Mouse (Mus musculus) stomach, embryonic 15.5 days (tissue): ENCODE data around the gene Pwp2. TPM values are rescaled to one million over a fixed set of nuclear protein-coding genes. Genes with fewer than 3 reads are reported as not detected.
A peak's percentile ranks its signal among the peaks of the same experiment; 100 is the strongest.

Experiments
- ATAC-seq: fragments of 200-750 bp; cut with Nextera tagmentation; 2 replicates; pipeline ENCODE4 v1.8.0; 2017; ENCODE audit warnings: low read depth, moderate number of reproducible peaks, moderate TSS enrichment; ENCODE audit not compliant: insufficient read depth, low FRiP score
- H3K27ac ChIP-seq: fragments of 300-500 bp; sonication (generic); 2 replicates; pipeline ENCODE4 v1.5.1; 2015; ENCODE audit warnings: mild to moderate bottlenecking, inconsistent platforms
- H3K27me3 ChIP-seq: fragments of 300-500 bp; sonication (generic); replicated peaks from 2 replicates; pipeline ENCODE4 v1.6.1; 2015; ENCODE audit warnings: inconsistent platforms
- H3K36me3 ChIP-seq: fragments of 300-500 bp; sonication (generic); 2 replicates; pipeline ENCODE4 v1.6.1; 2015; ENCODE audit warnings: inconsistent platforms
- H3K4me1 ChIP-seq: fragments of 300-500 bp; sonication (generic); 2 replicates; pipeline ENCODE4 v1.6.1; 2015; ENCODE audit warnings: inconsistent platforms
- H3K4me2 ChIP-seq: fragments of 300-500 bp; sonication (generic); 2 replicates; pipeline ENCODE4 v1.6.1; 2015; ENCODE audit warnings: mild to moderate bottlenecking, inconsistent platforms
- H3K4me3 ChIP-seq: fragments of 300-500 bp; sonication (generic); replicated peaks from 2 replicates; pipeline ENCODE4 v1.5.1; 2015; ENCODE audit warnings: inconsistent platforms
- H3K9ac ChIP-seq: fragments of 300-500 bp; sonication (generic); 2 replicates; pipeline ENCODE4 v1.6.1; 2015; ENCODE audit warnings: inconsistent platforms
- H3K9me3 ChIP-seq: fragments of 300-500 bp; sonication (generic); 2 replicates; pipeline ENCODE4 v1.6.1; 2016; ENCODE audit warnings: inconsistent platforms
- WGBS: fragments of 180-500 bp; shearing (Covaris S2); methylation state at CpG from one replicate; pipeline ENCODE4 v1.1.7; 2015; 5-methylcytosine and 5-hydroxymethylcytosine counted together
- polyA plus RNA-seq: library from polyadenylated mRNA; unstranded; fragments of >200 nt; fragmentation: Nextera tagmentation; extraction: Ambion mirVana; gene quantifications from 2 replicates; pipeline ENCODE4 v1.2.1, GENCODE M21; 2015

Gene Pwp2
- polyA plus RNA-seq, 1 experiment from 2014 or later: 14.6 TPM

GRCm38 (mm10) chr10:78170445-78170844 is 14.5 kb downstream of the Pwp2 start:
- no peak for ATAC-seq
- no peak overlapping the region for H3K9ac ChIP-seq
- WGBS: 66% methylated on average over 2 of the region's 2 CpGs
- H3K27me3 ChIP-seq: no peaks in the 10 kb centered on the region
- H3K4me2 ChIP-seq: peak overlapping the region; percentile 91
- H3K27ac ChIP-seq: peak overlapping the region; percentile 65
- H3K36me3 ChIP-seq: peaks cover 46% of the 10 kb centered on the region
- no peak overlapping the region for H3K4me3 ChIP-seq
- H3K4me1 ChIP-seq: peaks cover 13% of the 10 kb centered on the region
- H3K9me3 ChIP-seq: no peaks in the 10 kb centered on the region

- Histone ChIP-seq H3K4me2 (peak within 1 kb of the TSS; percentile 91), H3K27me3 (no peaks in the 10 kb centered on the region), H3K4me1 (peaks cover 13% of the 10 kb centered on the region), H3K4me3 (peak within 1 kb of the TSS; percentile 96), H3K9me3 (no peaks in the 10 kb centered on the region), H3K36me3 (peaks cover 42% of the 10 kb centered on the region), H3K27ac (peak within 1 kb of the TSS; percentile 65), H3K9ac (peak within 1 kb of the TSS; percentile 92)
- WGBS: 1% methylated on average over 50 of the region's 50 CpGs
- ATAC-seq: peak; percentile 97
Observed at GRCm38 (mm10) chr10:78169281-78170042, 15.5 kb downstream of the Pwp2 start, which contains the start of gene D10Jhu81e. Gene D10Jhu81e (minus strand): TSS chr10:78169782.

- H3K4me3 ChIP-seq: peak overlapping the region; percentile 96
- no peak overlapping the region for H3K27ac ChIP-seq
- H3K4me1 ChIP-seq: peaks cover 13% of the 10 kb centered on the region
- 78% methylated on average over 11 of the region's 11 CpGs for WGBS
- no peaks in the 10 kb centered on the region for H3K9me3 ChIP-seq
- peak overlapping the region; percentile 92 for H3K9ac ChIP-seq
- H3K27me3 ChIP-seq: no peaks in the 10 kb centered on the region
- H3K36me3 ChIP-seq: peaks cover 38% of the 10 kb centered on the region
- no peak for ATAC-seq
- peak overlapping the region; percentile 91 for H3K4me2 ChIP-seq
Observed at GRCm38 (mm10) chr10:78168792-78169191, 16.2 kb downstream of the Pwp2 start.

- Histone ChIP-seq H3K9ac (no peak overlapping the region), H3K36me3 (peaks cover 45% of the 10 kb centered on the region), H3K27me3 (no peaks in the 10 kb centered on the region), H3K27ac (no peak overlapping the region), H3K4me3 (no peak overlapping the region), H3K9me3 (no peaks in the 10 kb centered on the region), H3K4me2 (no peak overlapping the region), H3K4me1 (peaks cover 13% of the 10 kb centered on the region)
- no peak for ATAC-seq
Observed at GRCm38 (mm10) chr10:78167775-78168174, 17.2 kb downstream of the Pwp2 start.

GRCm38 (mm10) chr10:78167333-78167732 is 17.6 kb downstream of the Pwp2 start:
- 93% methylated on average over 7 of the region's 7 CpGs for WGBS
- ATAC-seq: no peak
- H3K4me2 ChIP-seq: no peak overlapping the region
- peaks cover 13% of the 10 kb centered on the region for H3K4me1 ChIP-seq
- H3K36me3 ChIP-seq: peaks cover 45% of the 10 kb centered on the region
- H3K27me3 ChIP-seq: no peaks in the 10 kb centered on the region
- no peak overlapping the region for H3K27ac ChIP-seq
- H3K9me3 ChIP-seq: no peaks in the 10 kb centered on the region
- H3K9ac ChIP-seq: 0 out of 2 replicates have a peak overlapping the region, but pooled peaks have one; percentile 29
- no peak overlapping the region for H3K4me3 ChIP-seq

- Histone ChIP-seq H3K9me3 (no peaks in the 10 kb centered on the region), H3K27me3 (no peaks in the 10 kb centered on the region), H3K27ac (no peak overlapping the region), H3K9ac (no peak overlapping the region), H3K4me2 (no peak overlapping the region), H3K4me1 (peaks cover 13% of the 10 kb centered on the region), H3K4me3 (no peak overlapping the region), H3K36me3 (peaks cover 43% of the 10 kb centered on the region)
- WGBS: 89% methylated on average over 21 of the region's 21 CpGs
- ATAC-seq: no peak
Observed at GRCm38 (mm10) chr10:78165256-78166005, 19.5 kb downstream of the Pwp2 start.

GRCm38 (mm10) chr10:78164786-78165185 is 20.2 kb downstream of the Pwp2 start:
- Histone ChIP-seq H3K36me3 (peaks cover 43% of the 10 kb centered on the region), H3K9me3 (no peaks in the 10 kb centered on the region)
- no peak for ATAC-seq

GRCm38 (mm10) chr10:78163923-78164322 is 21.0 kb downstream of the Pwp2 start:
- Histone ChIP-seq H3K4me1 (peaks cover 9% of the 10 kb centered on the region), H3K36me3 (peaks cover 43% of the 10 kb centered on the region), H3K4me2 (no peak overlapping the region), H3K27ac (no peak overlapping the region), H3K27me3 (no peaks in the 10 kb centered on the region), H3K9me3 (no peaks in the 10 kb centered on the region), H3K9ac (no peak overlapping the region), H3K4me3 (no peak overlapping the region)
- no peak for ATAC-seq
- WGBS: 23% methylated on average over 4 of the region's 4 CpGs

More at GRCm38 (mm10) chr10:78164786-78165185, 20.2 kb downstream of the Pwp2 start:
- no peak overlapping the region for H3K4me3 ChIP-seq
- WGBS: 91% methylated on average over 12 of the region's 12 CpGs
- H3K4me2 ChIP-seq: no peak overlapping the region
- no peak overlapping the region for H3K9ac ChIP-seq
- H3K4me1 ChIP-seq: peaks cover 10% of the 10 kb centered on the region
- no peak overlapping the region for H3K27ac ChIP-seq
- H3K27me3 ChIP-seq: no peaks in the 10 kb centered on the region

GRCm38 (mm10) chr10:78163241-78163640 is 21.7 kb downstream of the Pwp2 start:
- Histone ChIP-seq H3K4me2 (no peak overlapping the region), H3K9me3 (no peaks in the 10 kb centered on the region), H3K4me3 (no peak overlapping the region), H3K36me3 (peaks cover 43% of the 10 kb centered on the region), H3K4me1 (peaks cover 9% of the 10 kb centered on the region), H3K27ac (0 out of 2 replicates have a peak overlapping the region, but pooled peaks have one; percentile 35), H3K27me3 (no peaks in the 10 kb centered on the region), H3K9ac (no peak overlapping the region)
- no peak for ATAC-seq
- WGBS: 90% methylated on average over 9 of the region's 9 CpGs

GRCm38 (mm10) chr10:78162646-78163045 is 22.3 kb downstream of the Pwp2 start:
- no peak overlapping the region for H3K4me2 ChIP-seq
- no peak overlapping the region for H3K9ac ChIP-seq
- H3K9me3 ChIP-seq: no peaks in the 10 kb centered on the region
- WGBS: 93% methylated on average over 12 of the region's 12 CpGs
- no peaks in the 10 kb centered on the region for H3K27me3 ChIP-seq
- no peak overlapping the region for H3K4me3 ChIP-seq
- 0 out of 2 replicates have a peak overlapping the region, but pooled peaks have one; percentile 35 for H3K27ac ChIP-seq
- H3K36me3 ChIP-seq: peaks cover 42% of the 10 kb centered on the region
- ATAC-seq: no peak
- peaks cover 10% of the 10 kb centered on the region for H3K4me1 ChIP-seq

- no peaks in the 10 kb centered on the region for H3K27me3 ChIP-seq
- no peak overlapping the region for H3K4me2 ChIP-seq
- no peaks in the 10 kb centered on the region for H3K9me3 ChIP-seq
- no peak for ATAC-seq
- H3K27ac ChIP-seq: no peak overlapping the region
- no peak overlapping the region for H3K4me3 ChIP-seq
- no peak overlapping the region for H3K9ac ChIP-seq
- WGBS: 83% methylated on average over 8 of the region's 8 CpGs
- peaks cover 10% of the 10 kb centered on the region for H3K4me1 ChIP-seq
- H3K36me3 ChIP-seq: peaks cover 27% of the 10 kb centered on the region
Observed at GRCm38 (mm10) chr10:78161096-78161495, 23.9 kb downstream of the Pwp2 start.
